Mouse (Mus musculus): ENCODE data around the gene Mgat4c. TPM values are rescaled to one million over a fixed set of nuclear protein-coding genes. Genes with fewer than 3 reads are reported as not detected.

The Mgat4c gene
- polyA plus RNA-seq, 1 experiment, result not detected

DNA sequence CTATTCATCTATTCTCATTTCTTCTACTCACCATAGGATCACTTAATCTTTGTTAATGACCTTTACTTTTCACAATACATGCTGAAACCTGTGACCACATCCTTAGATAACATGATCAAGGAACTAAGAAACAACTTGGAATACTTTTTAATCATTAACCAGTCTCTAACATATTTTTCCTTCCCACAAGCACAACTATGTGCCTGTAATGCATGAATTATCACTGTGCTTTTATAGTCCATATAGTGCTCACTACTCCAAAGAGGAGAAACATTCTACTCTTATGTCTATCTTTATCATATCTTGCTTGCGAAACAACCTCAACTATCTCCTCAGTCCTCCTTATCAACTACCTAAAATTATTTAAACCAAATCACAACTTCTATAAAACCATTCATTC lies 114.2 kb downstream of the Mgat4c start:
- TF ChIP-seq CTCF (IDR thresholded peaks at IDR 0.05; ENCODE audit: control insufficient read depth, insufficient read depth, low read length) (no peak), POLR2A (IDR thresholded peaks at IDR 0.05; ENCODE audit: borderline replicate concordance, control insufficient read depth, low read depth, low read length) (no peak)
- no peak overlapping the region for H3K4me3 ChIP-seq (replicated peaks; ENCODE audit: control insufficient read depth, low read depth, low read length)
- WGBS, result 78% methylated on average over 1 of the region's 1 CpGs
- no peak overlapping the region for H3K27ac ChIP-seq (ENCODE audit: control insufficient read depth, insufficient read depth, low read depth, low read length, poor library complexity)
- no peaks in the 10 kb centered on the region for H3K4me1 ChIP-seq (ENCODE audit: control insufficient read depth, insufficient read depth, low read length)

GRCm38 (mm10) chr10:101798831-101799474 lies 117.7 kb downstream of the Mgat4c start:
- no peak for TF ChIP-seq POLR2A (IDR thresholded peaks at IDR 0.05; ENCODE audit: borderline replicate concordance, control insufficient read depth, low read depth, low read length)
- no peak for TF ChIP-seq CTCF (IDR thresholded peaks at IDR 0.05; ENCODE audit: control insufficient read depth, insufficient read depth, low read length)
- H3K4me3 ChIP-seq (replicated peaks; ENCODE audit: control insufficient read depth, low read depth, low read length), result no peak overlapping the region
- 57% methylated on average over 2 of the region's 2 CpGs for WGBS
- no peak overlapping the region for H3K27ac ChIP-seq (ENCODE audit: control insufficient read depth, insufficient read depth, low read depth, low read length, poor library complexity)
- no peaks in the 10 kb centered on the region for H3K4me1 ChIP-seq (ENCODE audit: control insufficient read depth, insufficient read depth, low read length)

DNA sequence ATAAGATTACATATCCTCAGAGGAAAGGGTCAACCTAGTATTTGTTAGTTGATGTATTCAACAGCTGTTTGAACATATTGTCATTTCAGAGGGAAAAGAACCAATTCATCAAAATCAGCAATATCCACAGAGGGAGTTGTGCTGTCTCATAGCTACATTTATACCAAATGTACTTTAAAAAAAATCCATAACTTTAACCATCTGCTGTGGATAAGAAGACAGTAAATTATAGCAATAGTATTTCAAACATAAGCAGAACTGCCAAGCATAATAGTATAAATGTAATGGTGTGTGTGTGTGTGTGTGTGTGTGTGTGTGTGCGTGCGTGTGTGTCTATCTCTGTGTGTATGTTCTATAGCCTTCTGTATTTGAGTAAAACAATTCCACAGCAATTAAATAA lies 127.5 kb downstream of the Mgat4c start:
- Histone ChIP-seq H3K4me3 (replicated peaks; ENCODE audit: control insufficient read depth, low read depth, low read length) (no peak overlapping the region), H3K27ac (ENCODE audit: control insufficient read depth, insufficient read depth, low read depth, low read length, poor library complexity) (no peak overlapping the region), H3K4me1 (ENCODE audit: control insufficient read depth, insufficient read depth, low read length) (no peaks in the 10 kb centered on the region)
- 87% methylated on average over 2 of the region's 2 CpGs for WGBS
- TF ChIP-seq POLR2A (IDR thresholded peaks at IDR 0.05; ENCODE audit: borderline replicate concordance, control insufficient read depth, low read depth, low read length) (no peak), CTCF (IDR thresholded peaks at IDR 0.05; ENCODE audit: control insufficient read depth, insufficient read depth, low read length) (no peak)

- H3K4me1 ChIP-seq (ENCODE audit: control insufficient read depth, insufficient read depth, low read length), result no peaks in the 10 kb centered on the region
- 86% methylated on average over 5 of the region's 5 CpGs for WGBS
- TF ChIP-seq POLR2A (IDR thresholded peaks at IDR 0.05; ENCODE audit: borderline replicate concordance, control insufficient read depth, low read depth, low read length) (no peak), CTCF (IDR thresholded peaks at IDR 0.05; ENCODE audit: control insufficient read depth, insufficient read depth, low read length) (no peak)
- no peak overlapping the region for H3K27ac ChIP-seq (ENCODE audit: control insufficient read depth, insufficient read depth, low read depth, low read length, poor library complexity)
- no peak overlapping the region for H3K4me3 ChIP-seq (replicated peaks; ENCODE audit: control insufficient read depth, low read depth, low read length)
These were observed 135.6 kb downstream of the Mgat4c start for GRCm38 (mm10) chr10:101816902-101817301.

DNA sequence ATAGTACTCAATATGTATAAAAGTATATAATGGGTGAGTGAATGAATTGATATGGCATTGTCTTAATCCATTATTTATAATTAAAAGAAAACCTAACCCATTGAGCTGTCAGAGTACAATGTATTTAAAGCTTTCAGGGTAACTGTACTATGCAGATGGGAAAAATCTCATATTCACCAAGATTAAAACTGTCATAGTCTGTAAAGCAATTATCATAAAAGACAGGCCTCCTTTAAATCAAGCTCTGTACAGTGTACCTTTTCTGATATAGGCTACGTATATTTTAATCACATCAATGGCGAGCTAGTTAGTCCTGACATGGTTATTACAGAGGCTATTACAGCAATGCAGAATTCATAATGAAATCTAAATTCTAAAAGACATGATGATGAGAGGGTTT lies 146.7 kb downstream of the Mgat4c start:
- Histone ChIP-seq H3K4me1 (ENCODE audit: control insufficient read depth, insufficient read depth, low read length) (no peaks in the 10 kb centered on the region), H3K27ac (ENCODE audit: control insufficient read depth, insufficient read depth, low read depth, low read length, poor library complexity) (no peak overlapping the region), H3K4me3 (replicated peaks; ENCODE audit: control insufficient read depth, low read depth, low read length) (no peak overlapping the region)
- TF ChIP-seq POLR2A (IDR thresholded peaks at IDR 0.05; ENCODE audit: borderline replicate concordance, control insufficient read depth, low read depth, low read length), result no peak
- no peak for TF ChIP-seq CTCF (IDR thresholded peaks at IDR 0.05; ENCODE audit: control insufficient read depth, insufficient read depth, low read length)
- 80% methylated on average over 2 of the region's 2 CpGs for WGBS

DNA sequence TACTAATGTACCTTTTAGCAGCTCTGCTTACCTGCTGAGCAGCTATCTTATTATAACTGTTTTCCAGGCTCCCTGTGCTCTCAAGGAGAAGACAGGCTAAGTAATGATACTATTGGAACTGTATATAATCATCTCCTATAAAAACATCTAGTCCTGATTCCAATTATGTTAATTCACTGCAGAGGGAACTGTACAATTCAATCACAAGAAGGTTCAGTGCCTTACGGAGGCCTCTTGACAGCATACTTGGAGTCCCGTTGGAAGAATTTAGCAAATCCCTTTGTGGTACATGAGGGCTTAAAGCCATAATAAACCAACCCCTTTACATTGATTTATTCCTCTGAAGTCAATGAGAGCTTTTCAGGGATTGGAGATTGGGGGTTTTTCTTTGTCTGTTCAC lies 174.8 kb downstream of the Mgat4c start:
- Histone ChIP-seq H3K4me3 (replicated peaks; ENCODE audit: control insufficient read depth, low read depth, low read length) (no peak overlapping the region), H3K4me1 (ENCODE audit: control insufficient read depth, insufficient read depth, low read length) (no peaks in the 10 kb centered on the region), H3K27ac (ENCODE audit: control insufficient read depth, insufficient read depth, low read depth, low read length, poor library complexity) (no peak overlapping the region)
- WGBS, result 82% methylated on average over 2 of the region's 2 CpGs
- no peak for TF ChIP-seq CTCF (IDR thresholded peaks at IDR 0.05; ENCODE audit: control insufficient read depth, insufficient read depth, low read length)
- no peak for TF ChIP-seq POLR2A (IDR thresholded peaks at IDR 0.05; ENCODE audit: borderline replicate concordance, control insufficient read depth, low read depth, low read length)

- TF ChIP-seq CTCF (IDR thresholded peaks at IDR 0.05; ENCODE audit: control insufficient read depth, insufficient read depth, low read length) (no peak), POLR2A (IDR thresholded peaks at IDR 0.05; ENCODE audit: borderline replicate concordance, control insufficient read depth, low read depth, low read length) (no peak)
- no peaks in the 10 kb centered on the region for H3K4me1 ChIP-seq (ENCODE audit: control insufficient read depth, insufficient read depth, low read length)
- no peak overlapping the region for H3K27ac ChIP-seq (ENCODE audit: control insufficient read depth, insufficient read depth, low read depth, low read length, poor library complexity)
- WGBS, result 58% methylated on average over 1 of the region's 1 CpGs
- no peak overlapping the region for H3K4me3 ChIP-seq (replicated peaks; ENCODE audit: control insufficient read depth, low read depth, low read length)
These were observed 208.6 kb downstream of the Mgat4c start for GRCm38 (mm10) chr10:101889866-101890265.

DNA sequence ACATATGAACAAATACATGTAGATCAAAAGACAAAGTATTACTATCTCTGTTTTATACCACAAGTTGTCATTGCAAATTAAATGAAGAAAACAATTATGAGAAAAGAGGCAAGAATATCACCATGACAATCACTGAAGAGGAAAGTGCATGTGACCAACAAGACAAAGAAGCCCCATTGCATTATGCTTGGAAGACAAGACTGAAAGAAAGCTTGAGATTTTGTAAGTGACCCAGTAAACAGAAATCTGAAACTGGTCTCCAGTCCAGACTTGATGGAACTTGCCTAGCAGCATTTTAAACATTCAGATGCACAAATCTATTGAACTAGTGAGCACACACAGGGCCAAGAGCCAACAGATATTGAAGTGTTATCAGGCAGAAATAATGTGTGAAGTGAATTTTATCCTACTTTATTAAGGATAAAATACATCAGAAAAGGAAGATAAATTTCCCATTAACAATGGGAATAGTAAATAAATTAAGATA lies 236.1 kb downstream of the Mgat4c start:
- Histone ChIP-seq H3K4me3 (replicated peaks; ENCODE audit: control insufficient read depth, low read depth, low read length) (no peak overlapping the region), H3K27ac (ENCODE audit: control insufficient read depth, insufficient read depth, low read depth, low read length, poor library complexity) (no peak overlapping the region), H3K4me1 (ENCODE audit: control insufficient read depth, insufficient read depth, low read length) (no peaks in the 10 kb centered on the region)
- TF ChIP-seq POLR2A (IDR thresholded peaks at IDR 0.05; ENCODE audit: borderline replicate concordance, control insufficient read depth, low read depth, low read length), result no peak
- TF ChIP-seq CTCF (IDR thresholded peaks at IDR 0.05; ENCODE audit: control insufficient read depth, insufficient read depth, low read length), result no peak

DNA sequence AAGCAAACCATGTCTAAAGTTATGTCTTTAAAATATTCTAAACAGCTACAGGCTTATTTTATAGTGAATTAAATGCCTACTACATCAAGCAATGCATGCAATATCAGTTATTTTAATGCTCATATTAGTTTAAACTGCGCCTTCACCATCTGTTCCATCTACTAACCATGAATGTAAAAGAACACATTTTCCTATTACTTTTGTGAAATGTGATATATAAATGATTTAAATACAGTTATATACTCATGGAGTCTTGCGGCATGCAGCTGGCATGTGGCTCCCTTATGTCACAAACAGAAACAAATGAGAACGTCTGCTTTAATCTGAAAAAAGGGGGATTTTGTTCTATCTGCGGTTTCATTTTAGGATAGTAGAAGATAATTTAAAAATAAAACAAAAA lies 316.3 kb downstream of the Mgat4c start:
- no peak for TF ChIP-seq CTCF (IDR thresholded peaks at IDR 0.05; ENCODE audit: control insufficient read depth, insufficient read depth, low read length)
- TF ChIP-seq POLR2A (IDR thresholded peaks at IDR 0.05; ENCODE audit: borderline replicate concordance, control insufficient read depth, low read depth, low read length), result no peak
- Histone ChIP-seq H3K4me3 (replicated peaks; ENCODE audit: control insufficient read depth, low read depth, low read length) (no peak overlapping the region), H3K4me1 (ENCODE audit: control insufficient read depth, insufficient read depth, low read length) (no peaks in the 10 kb centered on the region), H3K27ac (ENCODE audit: control insufficient read depth, insufficient read depth, low read depth, low read length, poor library complexity) (no peak overlapping the region)
- 81% methylated on average over 4 of the region's 4 CpGs for WGBS
